Mouse (Mus musculus): ENCODE measurements around the gene Gins2.

DNA sequence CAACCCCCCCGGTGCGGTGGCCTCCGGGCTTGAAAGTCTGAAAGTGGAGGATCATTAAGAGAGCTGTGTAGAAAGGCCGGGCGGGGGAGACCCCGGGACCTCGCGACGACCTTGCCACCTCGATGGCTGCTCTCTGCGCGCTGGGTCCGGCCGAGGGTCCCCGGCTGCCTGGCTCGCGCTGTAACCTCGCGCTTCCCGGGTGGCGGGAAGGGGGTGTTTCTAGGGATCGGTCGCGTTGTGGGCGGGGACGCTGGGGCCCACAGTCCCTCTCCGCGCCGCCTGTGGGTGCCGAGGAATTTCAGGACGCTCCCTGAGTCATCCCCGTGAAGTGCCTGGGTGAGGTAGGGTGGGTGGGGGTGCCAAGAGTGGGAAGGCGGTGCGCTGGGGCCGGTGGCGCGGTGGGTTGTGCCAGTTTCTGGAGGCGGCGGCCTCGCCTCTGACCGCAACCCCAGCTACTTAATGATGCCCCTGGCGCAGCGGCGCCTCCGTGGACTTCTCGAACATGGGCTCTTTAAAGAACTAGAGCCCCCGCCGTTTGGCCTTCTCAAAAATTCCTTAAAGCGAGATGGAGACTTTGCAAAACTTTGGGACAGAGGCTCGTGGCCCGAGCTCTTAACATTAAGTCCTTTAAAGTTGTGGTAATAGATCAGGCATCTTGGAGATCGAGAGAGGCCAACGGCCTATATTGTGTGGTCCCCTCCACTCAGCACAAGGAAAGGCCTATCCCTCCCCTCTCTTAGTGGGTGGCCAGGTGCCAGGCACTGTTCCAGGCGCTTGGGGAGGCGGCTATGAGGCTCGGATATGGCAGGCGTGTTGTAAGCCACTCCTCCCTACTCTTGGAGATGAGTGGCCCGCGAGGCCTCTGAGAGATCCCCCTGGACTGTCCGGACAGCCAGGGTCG is 52.5 kb downstream of the Gins2 start:
- TF ChIP-seq GATA1 (IDR thresholded peaks at IDR 0.05; ENCODE audit: borderline replicate concordance, low read length) (no peak), FLI1 (IDR thresholded peaks at IDR 0.05; ENCODE audit: low read length) (no peak)

Measured in megakaryocyte, embryonic 14.5 days (primary cell).